Mouse (Mus musculus): ENCODE measurements around the gene Tagln2. TPM values are rescaled to one million over a fixed set of nuclear protein-coding genes. Genes with fewer than 3 reads are reported as not detected.

Gene Tagln2
- polyA plus RNA-seq, 1 experiment = 13.0 TPM

GRCm38 (mm10) chr1:172469810-172470448, 29.9 kb upstream of the Tagln2 start:
- Histone ChIP-seq H3K27me3 (ENCODE audit: control insufficient read depth, insufficient read depth, low read length) (no peaks in the 10 kb centered on the region), H3K27ac (ENCODE audit: insufficient read depth, low read length) (no peak overlapping the region), H3K4me1 (ENCODE audit: control insufficient read depth, insufficient read depth, low read length) (no peaks in the 10 kb centered on the region), H3K4me3 (replicated peaks; ENCODE audit: insufficient read depth, low read depth, low read length) (no peak overlapping the region)
- no peak for TF ChIP-seq POLR2A (IDR thresholded peaks at IDR 0.05; ENCODE audit: borderline replicate concordance, insufficient read depth, low read length)
- TF ChIP-seq CTCF (IDR thresholded peaks at IDR 0.05; ENCODE audit: borderline replicate concordance, insufficient read depth, low read depth, low read length) = no peak
- 33% methylated on average over 8 of the region's 8 CpGs for WGBS
- no peak for DNase-seq

GRCm38 (mm10) chr1:172472909-172473308, 26.9 kb upstream of the Tagln2 start:
- H3K27ac ChIP-seq (ENCODE audit: insufficient read depth, low read length) = no peak overlapping the region
- TF ChIP-seq CTCF (IDR thresholded peaks at IDR 0.05; ENCODE audit: borderline replicate concordance, insufficient read depth, low read depth, low read length) (no peak), POLR2A (IDR thresholded peaks at IDR 0.05; ENCODE audit: borderline replicate concordance, insufficient read depth, low read length) (no peak)
- H3K27me3 ChIP-seq (ENCODE audit: control insufficient read depth, insufficient read depth, low read length) = no peaks in the 10 kb centered on the region

GRCm38 (mm10) chr1:172474196-172474595, 25.7 kb upstream of the Tagln2 start:
- H3K27ac ChIP-seq (ENCODE audit: insufficient read depth, low read length) = no peak overlapping the region
- 87% methylated on average over 3 of the region's 3 CpGs for WGBS
- H3K4me1 ChIP-seq (ENCODE audit: control insufficient read depth, insufficient read depth, low read length) = no peaks in the 10 kb centered on the region
- no peak overlapping the region for H3K4me3 ChIP-seq (replicated peaks; ENCODE audit: insufficient read depth, low read depth, low read length)
- no peak for DNase-seq
- TF ChIP-seq POLR2A (IDR thresholded peaks at IDR 0.05; ENCODE audit: borderline replicate concordance, insufficient read depth, low read length) (no peak), CTCF (IDR thresholded peaks at IDR 0.05; ENCODE audit: borderline replicate concordance, insufficient read depth, low read depth, low read length) (no peak)
- no peaks in the 10 kb centered on the region for H3K27me3 ChIP-seq (ENCODE audit: control insufficient read depth, insufficient read depth, low read length)

More at GRCm38 (mm10) chr1:172472909-172473308, 26.9 kb upstream of the Tagln2 start:
- Histone ChIP-seq H3K4me1 (ENCODE audit: control insufficient read depth, insufficient read depth, low read length) (no peaks in the 10 kb centered on the region), H3K4me3 (replicated peaks; ENCODE audit: insufficient read depth, low read depth, low read length) (no peak overlapping the region)
- no peak for DNase-seq

- Histone ChIP-seq H3K27ac (ENCODE audit: insufficient read depth, low read length) (no peak within 1 kb of the TSS), H3K4me1 (ENCODE audit: control insufficient read depth, insufficient read depth, low read length) (no peaks in the 10 kb centered on the region), H3K27me3 (ENCODE audit: control insufficient read depth, insufficient read depth, low read length) (no peaks in the 10 kb centered on the region), H3K4me3 (replicated peaks; ENCODE audit: insufficient read depth, low read depth, low read length) (no peak within 1 kb of the TSS)
- WGBS = 72% methylated on average over 7 of the region's 7 CpGs
- TF ChIP-seq POLR2A (IDR thresholded peaks at IDR 0.05; ENCODE audit: borderline replicate concordance, insufficient read depth, low read length) (no peak), CTCF (IDR thresholded peaks at IDR 0.05; ENCODE audit: borderline replicate concordance, insufficient read depth, low read depth, low read length) (no peak)
- DNase-seq = no peak
Measured at GRCm38 (mm10) chr1:172475054-172475741, 24.6 kb upstream of the Tagln2 start, which contains the start of gene Slamf9. Gene Slamf9, plus strand, starts transcription at chr1:172475358.

GRCm38 (mm10) chr1:172478020-172478419, 21.8 kb upstream of the Tagln2 start:
- TF ChIP-seq POLR2A (IDR thresholded peaks at IDR 0.05; ENCODE audit: borderline replicate concordance, insufficient read depth, low read length) = no peak
- TF ChIP-seq CTCF (IDR thresholded peaks at IDR 0.05; ENCODE audit: borderline replicate concordance, insufficient read depth, low read depth, low read length) = no peak
- no peaks in the 10 kb centered on the region for H3K4me1 ChIP-seq (ENCODE audit: control insufficient read depth, insufficient read depth, low read length)
- H3K27me3 ChIP-seq (ENCODE audit: control insufficient read depth, insufficient read depth, low read length) = no peaks in the 10 kb centered on the region
- no peak overlapping the region for H3K27ac ChIP-seq (ENCODE audit: insufficient read depth, low read length)
- H3K4me3 ChIP-seq (replicated peaks; ENCODE audit: insufficient read depth, low read depth, low read length) = no peak overlapping the region
- 75% methylated on average over 5 of the region's 5 CpGs for WGBS
- no peak for DNase-seq

GRCm38 (mm10) chr1:172480376-172480775, 19.5 kb upstream of the Tagln2 start:
- TF ChIP-seq CTCF (IDR thresholded peaks at IDR 0.05; ENCODE audit: borderline replicate concordance, insufficient read depth, low read depth, low read length) (no peak), POLR2A (IDR thresholded peaks at IDR 0.05; ENCODE audit: borderline replicate concordance, insufficient read depth, low read length) (no peak)
- 60% methylated on average over 4 of the region's 4 CpGs for WGBS
- Histone ChIP-seq H3K27me3 (ENCODE audit: control insufficient read depth, insufficient read depth, low read length) (no peaks in the 10 kb centered on the region), H3K27ac (ENCODE audit: insufficient read depth, low read length) (no peak overlapping the region), H3K4me1 (ENCODE audit: control insufficient read depth, insufficient read depth, low read length) (no peaks in the 10 kb centered on the region), H3K4me3 (replicated peaks; ENCODE audit: insufficient read depth, low read depth, low read length) (no peak overlapping the region)
- no peak for DNase-seq

GRCm38 (mm10) chr1:172481111-172481510, 18.7 kb upstream of the Tagln2 start:
- Histone ChIP-seq H3K27ac (ENCODE audit: insufficient read depth, low read length) (no peak overlapping the region), H3K27me3 (ENCODE audit: control insufficient read depth, insufficient read depth, low read length) (no peaks in the 10 kb centered on the region), H3K4me1 (ENCODE audit: control insufficient read depth, insufficient read depth, low read length) (no peaks in the 10 kb centered on the region), H3K4me3 (replicated peaks; ENCODE audit: insufficient read depth, low read depth, low read length) (no peak overlapping the region)
- DNase-seq = no peak
- TF ChIP-seq POLR2A (IDR thresholded peaks at IDR 0.05; ENCODE audit: borderline replicate concordance, insufficient read depth, low read length) = no peak
- no peak for TF ChIP-seq CTCF (IDR thresholded peaks at IDR 0.05; ENCODE audit: borderline replicate concordance, insufficient read depth, low read depth, low read length)
- 35% methylated on average over 13 of the region's 13 CpGs for WGBS

Measured in cerebellum, adult 2 months (tissue).